Mouse (Mus musculus): ENCODE data around the gene Hoxa7. TPM values are rescaled to one million over a fixed set of nuclear protein-coding genes. Genes with fewer than 3 reads are reported as not detected.

Hoxa7 gene
- polyA plus RNA-seq, 1 experiment: 1.4 TPM

GRCm38 (mm10) chr6:52233546-52234427 lies 12.1 kb upstream of the Hoxa7 start:
- Histone ChIP-seq H3K9me3 (replicated peaks; ENCODE audit: control insufficient read depth, insufficient read depth, low read length, poor library complexity, severe bottlenecking) (no peaks in the 10 kb centered on the region), H3K27me3 (ENCODE audit: control insufficient read depth, insufficient read depth, low read length, poor library complexity, severe bottlenecking) (peaks cover 68% of the 10 kb centered on the region), H3K4me3 (ENCODE audit: low read depth, low read length) (peak overlapping the region; percentile 9), H3K36me3 (ENCODE audit: control insufficient read depth, insufficient read depth, low read length, poor library complexity, severe bottlenecking) (no peaks in the 10 kb centered on the region), H3K4me1 (ENCODE audit: control insufficient read depth, insufficient read depth, low read length) (no peaks in the 10 kb centered on the region), H3K9ac (ENCODE audit: low read depth, poor library complexity, severe bottlenecking) (peak overlapping the region; percentile 8; the same call in 1 of the 2 replicates), H3K27ac (ENCODE audit: insufficient read depth, low read length) (no peak overlapping the region)
- TF ChIP-seq CTCF (IDR thresholded peaks at IDR 0.05; ENCODE audit: low read depth, low read length) (no peak), POLR2A (IDR thresholded peaks at IDR 0.05; ENCODE audit: insufficient read depth, low read length) (no peak), EP300 (IDR thresholded peaks at IDR 0.05; ENCODE audit: insufficient read depth, low read depth, low read length) (no peak)

GRCm38 (mm10) chr6:52232984-52233545 lies 11.4 kb upstream of the Hoxa7 start:
- TF ChIP-seq CTCF (IDR thresholded peaks at IDR 0.05; ENCODE audit: low read depth, low read length): no peak
- Histone ChIP-seq H3K9me3 (replicated peaks; ENCODE audit: control insufficient read depth, insufficient read depth, low read length, poor library complexity, severe bottlenecking) (no peaks in the 10 kb centered on the region), H3K36me3 (ENCODE audit: control insufficient read depth, insufficient read depth, low read length, poor library complexity, severe bottlenecking) (no peaks in the 10 kb centered on the region), H3K4me3 (ENCODE audit: low read depth, low read length) (no peak overlapping the region), H3K27ac (ENCODE audit: insufficient read depth, low read length) (no peak overlapping the region), H3K4me1 (ENCODE audit: control insufficient read depth, insufficient read depth, low read length) (no peaks in the 10 kb centered on the region), H3K9ac (ENCODE audit: low read depth, poor library complexity, severe bottlenecking) (no peak overlapping the region), H3K27me3 (ENCODE audit: control insufficient read depth, insufficient read depth, low read length, poor library complexity, severe bottlenecking) (peaks cover 70% of the 10 kb centered on the region)

DNA sequence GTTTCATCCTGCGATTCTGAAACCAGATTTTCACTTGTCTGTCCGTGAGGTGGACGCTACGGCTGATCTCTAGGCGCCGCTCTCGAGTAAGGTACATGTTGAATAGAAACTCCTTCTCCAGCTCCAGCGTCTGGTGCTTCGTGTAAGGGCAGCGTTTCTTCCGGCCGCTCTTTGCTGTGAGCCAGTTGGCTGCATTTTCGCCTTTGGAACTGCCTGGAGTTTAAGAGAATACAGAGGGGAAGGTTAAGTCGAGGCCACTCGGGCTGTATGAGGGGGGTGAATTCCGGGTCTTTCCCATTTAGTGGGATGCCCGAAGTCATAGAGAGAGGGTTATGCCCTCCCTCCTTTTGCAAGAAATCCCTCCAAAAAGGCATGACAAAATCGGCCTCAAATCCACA lies 10.9 kb upstream of the Hoxa7 start:
- no peaks in the 10 kb centered on the region for H3K9me3 ChIP-seq (replicated peaks; ENCODE audit: control insufficient read depth, insufficient read depth, low read length, poor library complexity, severe bottlenecking)
- H3K9ac ChIP-seq (ENCODE audit: low read depth, poor library complexity, severe bottlenecking): no peak overlapping the region
- no peaks in the 10 kb centered on the region for H3K4me1 ChIP-seq (ENCODE audit: control insufficient read depth, insufficient read depth, low read length)
- H3K27ac ChIP-seq (ENCODE audit: insufficient read depth, low read length): no peak overlapping the region
- no peaks in the 10 kb centered on the region for H3K36me3 ChIP-seq (ENCODE audit: control insufficient read depth, insufficient read depth, low read length, poor library complexity, severe bottlenecking)
- H3K4me3 ChIP-seq (ENCODE audit: low read depth, low read length): no peak overlapping the region
- peaks cover 67% of the 10 kb centered on the region for H3K27me3 ChIP-seq (ENCODE audit: control insufficient read depth, insufficient read depth, low read length, poor library complexity, severe bottlenecking)
- TF ChIP-seq EP300 (IDR thresholded peaks at IDR 0.05; ENCODE audit: insufficient read depth, low read depth, low read length) (no peak), CTCF (IDR thresholded peaks at IDR 0.05; ENCODE audit: low read depth, low read length) (no peak), POLR2A (IDR thresholded peaks at IDR 0.05; ENCODE audit: insufficient read depth, low read length) (no peak)

- Histone ChIP-seq H3K9me3 (replicated peaks; ENCODE audit: control insufficient read depth, insufficient read depth, low read length, poor library complexity, severe bottlenecking) (no peaks in the 10 kb centered on the region), H3K36me3 (ENCODE audit: control insufficient read depth, insufficient read depth, low read length, poor library complexity, severe bottlenecking) (no peaks in the 10 kb centered on the region), H3K4me1 (ENCODE audit: control insufficient read depth, insufficient read depth, low read length) (no peaks in the 10 kb centered on the region), H3K27ac (ENCODE audit: insufficient read depth, low read length) (no peak overlapping the region), H3K27me3 (ENCODE audit: control insufficient read depth, insufficient read depth, low read length, poor library complexity, severe bottlenecking) (peaks cover 69% of the 10 kb centered on the region), H3K4me3 (ENCODE audit: low read depth, low read length) (no peak overlapping the region), H3K9ac (ENCODE audit: low read depth, poor library complexity, severe bottlenecking) (no peak overlapping the region)
- no peak for TF ChIP-seq EP300 (IDR thresholded peaks at IDR 0.05; ENCODE audit: insufficient read depth, low read depth, low read length)
- TF ChIP-seq CTCF (IDR thresholded peaks at IDR 0.05; ENCODE audit: low read depth, low read length): no peak
- no peak for TF ChIP-seq POLR2A (IDR thresholded peaks at IDR 0.05; ENCODE audit: insufficient read depth, low read length)
These were observed 10.4 kb upstream of the Hoxa7 start for GRCm38 (mm10) chr6:52231885-52232567.

GRCm38 (mm10) chr6:52230516-52231165 lies 9.0 kb upstream of the Hoxa7 start, which contains the start of gene Hoxa9:
Gene Hoxa9, minus strand, starts transcription at chr6:52231089.
- no peaks in the 10 kb centered on the region for H3K36me3 ChIP-seq (ENCODE audit: control insufficient read depth, insufficient read depth, low read length, poor library complexity, severe bottlenecking)
- H3K4me3 ChIP-seq (ENCODE audit: low read depth, low read length): peak within 1 kb of the TSS; percentile 25
- H3K9ac ChIP-seq (ENCODE audit: low read depth, poor library complexity, severe bottlenecking): no peak within 1 kb of the TSS
- H3K27ac ChIP-seq (ENCODE audit: insufficient read depth, low read length): no peak within 1 kb of the TSS
- TF ChIP-seq EP300 (IDR thresholded peaks at IDR 0.05; ENCODE audit: insufficient read depth, low read depth, low read length) (no peak), CTCF (IDR thresholded peaks at IDR 0.05; ENCODE audit: low read depth, low read length) (no peak), POLR2A (IDR thresholded peaks at IDR 0.05; ENCODE audit: insufficient read depth, low read length) (no peak)
- H3K4me1 ChIP-seq (ENCODE audit: control insufficient read depth, insufficient read depth, low read length): no peaks in the 10 kb centered on the region
- peaks cover 72% of the 10 kb centered on the region for H3K27me3 ChIP-seq (ENCODE audit: control insufficient read depth, insufficient read depth, low read length, poor library complexity, severe bottlenecking)
- H3K9me3 ChIP-seq (replicated peaks; ENCODE audit: control insufficient read depth, insufficient read depth, low read length, poor library complexity, severe bottlenecking): no peaks in the 10 kb centered on the region
